Mouse (Mus musculus) erythroblast, embryonic 14.5 days (primary cell): Measurements from ENCODE around the gene Ric3.

ENCODE experiments used
- GATA1 ChIP-seq: IDR thresholded peaks from 2 replicates; pipeline ENCODE4 v1.6.1; 2012; ENCODE audit warnings: low read length, inconsistent platforms, mixed read lengths
- TAL1 ChIP-seq: IDR thresholded peaks from 3 replicates; pipeline ENCODE4 v1.6.1; 2012; ENCODE audit warnings: low read length, inconsistent platforms, mixed read lengths

- TF ChIP-seq GATA1 (no peak), TAL1 (no peak)
Measured at GRCm38 (mm10) chr7:109098145-109099018, 15.3 kb upstream of the Ric3 start.
